Mouse (Mus musculus) liver, embryonic 14.5 days (tissue): Measurements from ENCODE around the gene Parva. TPM values are rescaled to one million over a fixed set of nuclear protein-coding genes. Genes with fewer than 3 reads are reported as not detected.

ENCODE experiments used
- ATAC-seq: fragments of 200-750 bp; cut with Nextera tagmentation; 2 replicates; pipeline ENCODE4 v1.8.0; 2017; ENCODE audit warnings: moderate number of reproducible peaks, mild to moderate bottlenecking, moderate library complexity; ENCODE audit not compliant: insufficient read depth
- DNase-seq, 3 experiments: peaks; one replicate each; pipeline ENCODE4 v3.0.0-alpha.2; 2012 to 2013; ENCODE audit warnings: low read depth in 3 of 3, low spot score in 3 of 3
- H3K27ac ChIP-seq: fragments of 300-500 bp; sonication (generic); 2 replicates; pipeline ENCODE4 v1.5.1; 2014; ENCODE audit warnings: moderate library complexity, mild to moderate bottlenecking, control low read depth, inconsistent platforms
- H3K27me3 ChIP-seq: fragments of 300-500 bp; sonication (generic); 2 replicates; pipeline ENCODE4 v1.6.1; 2014; ENCODE audit warnings: mild to moderate bottlenecking, low read length, moderate library complexity; ENCODE audit not compliant: control insufficient read depth, insufficient read depth
- H3K36me3 ChIP-seq: fragments of 300-500 bp; sonication (generic); replicated peaks from 2 replicates; pipeline ENCODE4 v1.6.1; 2014; ENCODE audit warnings: low read depth; ENCODE audit not compliant: control insufficient read depth, insufficient read depth
- H3K4me1 ChIP-seq, 2 experiments: fragments of 200-500 bp in 1 of 2; fragments of 300-500 bp in 1 of 2; sonication (generic) in 1 of 2; replicated peaks; 2 replicates each; pipeline ENCODE4 v1.6.1; 2012 to 2014; ENCODE audit warnings: antibody characterized with exemption in 1 of 2, inconsistent platforms in 1 of 2, low read length in 1 of 2; ENCODE audit not compliant: control insufficient read depth in 2 of 2, insufficient read depth in 2 of 2
- H3K4me2 ChIP-seq: fragments of 300-500 bp; sonication (generic); 2 replicates; pipeline ENCODE4 v1.6.1; 2014; ENCODE audit warnings: low read depth, mild to moderate bottlenecking, control low read depth, moderate library complexity
- H3K4me3 ChIP-seq, 2 experiments: fragments of 200-500 bp in 1 of 2; fragments of 300-500 bp in 1 of 2; sonication (generic) in 1 of 2; 2 replicates each; pipeline ENCODE4 v1.5.1; 2012 to 2014; ENCODE audit warnings: low read depth in 2 of 2, low read length in 2 of 2, mild to moderate bottlenecking in 2 of 2, control low read depth in 1 of 2, inconsistent platforms in 1 of 2, moderate library complexity in 1 of 2; ENCODE audit not compliant: insufficient read depth in 1 of 2
- H3K9ac ChIP-seq: fragments of 300-500 bp; sonication (generic); replicated peaks from 2 replicates; pipeline ENCODE4 v1.6.1; 2014; ENCODE audit warnings: mild to moderate bottlenecking, control low read depth, moderate library complexity
- H3K9me3 ChIP-seq: fragments of 300-500 bp; sonication (generic); 2 replicates; pipeline ENCODE4 v1.6.1; 2016; ENCODE audit warnings: low read length, mixed read lengths; ENCODE audit not compliant: control insufficient read depth
- CTCF ChIP-seq: IDR thresholded peaks from 2 replicates; pipeline ENCODE4 v1.5.1; 2016; ENCODE audit warnings: antibody characterized with exemption, low read depth, control low read depth
- EP300 ChIP-seq: IDR thresholded peaks from 2 replicates; pipeline ENCODE4 v1.6.1; 2016; ENCODE audit warnings: antibody characterized with exemption, low read depth
- WGBS: fragments of 180-500 bp; shearing (Covaris S2); extraction: QIAGEN DNeasy Blood & Tissue Kit; methylation state at CpG from one replicate; pipeline ENCODE4 v1.1.7; 2014; ENCODE audit not compliant: insufficient replicate concordance; 5-methylcytosine and 5-hydroxymethylcytosine counted together
- polyA plus RNA-seq, 2 experiments: library from polyadenylated mRNA; depleted of rRNA in 1 of 2; stranded (reverse) in 1 of 2; unstranded in 1 of 2; fragments of >200 nt; fragmentation: Nextera tagmentation in 1 of 2; extraction: Ambion mirVana in 1 of 2; gene quantifications; 2 replicates each; pipeline versions ENCODE4 v1.2.1 to v1.2.3; 2012 to 2014

The Parva gene
- polyA plus RNA-seq, 2 experiments = 3.6 to 4.7 TPM

DNA sequence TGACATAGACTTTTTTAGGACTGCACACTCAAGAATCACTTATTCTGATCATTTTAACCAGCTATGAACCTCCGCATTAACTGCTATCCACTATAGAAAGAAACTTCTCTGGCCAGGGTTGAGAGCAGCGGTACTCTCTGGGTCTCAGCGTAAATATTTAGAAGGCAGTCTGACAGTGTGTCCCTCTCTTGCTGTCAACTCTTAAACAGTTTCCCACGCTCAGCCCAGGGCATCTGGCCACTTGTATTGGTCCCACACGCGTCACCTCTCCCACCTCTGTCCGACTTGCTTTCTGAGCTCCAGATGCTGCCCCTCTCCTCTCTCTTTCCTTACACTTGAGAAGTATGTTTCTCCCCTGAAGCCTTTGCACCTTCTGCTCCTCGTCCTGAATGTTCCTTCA is 81.8 kb downstream of the Parva start:
- WGBS = 59% methylated on average over 8 of the region's 8 CpGs
- Histone ChIP-seq H3K27me3 (no peaks in the 10 kb centered on the region), H3K9ac (no peak overlapping the region), H3K9me3 (no peaks in the 10 kb centered on the region), H3K27ac (no peak overlapping the region), H3K4me2 (no peak overlapping the region), H3K4me1 (0 out of 4 replicates have a peak, but pooled peaks cover 0 to 2% of the 10 kb centered on the region in 2 experiments), H3K4me3 (no peak overlapping the region), H3K36me3 (no peaks in the 10 kb centered on the region)
- DNase-seq = no peak
- TF ChIP-seq EP300 = no peak
- TF ChIP-seq CTCF = no peak
- ATAC-seq = no peak

DNA sequence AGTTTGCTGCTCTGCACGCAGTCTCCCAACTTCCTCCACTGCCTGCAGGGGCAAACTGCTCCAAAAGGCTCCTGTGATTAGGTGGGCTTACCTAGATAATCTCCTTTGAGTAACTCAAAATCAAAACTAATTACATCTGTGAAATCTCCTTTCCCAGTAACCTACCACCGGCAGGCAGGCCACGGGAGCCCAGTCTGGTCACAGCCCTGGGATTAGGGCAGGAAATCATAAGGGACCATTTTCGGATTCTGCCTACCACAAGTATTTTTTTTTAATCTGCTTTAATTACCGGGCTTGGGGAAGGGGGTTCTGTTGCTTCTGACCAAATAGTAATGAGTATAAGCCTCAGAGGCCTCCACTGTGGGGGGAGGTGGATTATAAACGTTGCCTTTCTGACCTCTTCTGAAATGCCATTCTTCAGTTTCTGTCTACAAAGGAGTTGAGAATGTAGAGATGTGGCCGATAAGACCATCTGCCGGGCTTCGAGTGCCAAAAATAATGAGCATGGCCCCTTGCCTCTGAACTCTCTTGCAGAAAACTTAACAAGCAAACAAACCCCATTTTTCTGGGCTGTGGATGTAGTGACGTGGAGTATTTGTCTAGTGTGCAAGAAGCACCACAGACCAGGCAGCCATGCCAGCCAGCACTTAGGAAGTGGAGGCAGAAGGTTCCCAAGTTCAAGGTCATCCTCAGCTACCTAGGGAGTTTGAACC is 83.2 kb downstream of the Parva start:
- Histone ChIP-seq H3K36me3 (no peaks in the 10 kb centered on the region), H3K4me2 (no peak overlapping the region), H3K27ac (no peak overlapping the region), H3K4me3 (no peak overlapping the region), H3K4me1 (0 out of 4 replicates have a peak, but pooled peaks cover 0 to 2% of the 10 kb centered on the region in 2 experiments), H3K9ac (no peak overlapping the region), H3K27me3 (no peaks in the 10 kb centered on the region), H3K9me3 (no peaks in the 10 kb centered on the region)
- DNase-seq (no peak), ATAC-seq (no peak)
- TF ChIP-seq CTCF = no peak
- no peak for TF ChIP-seq EP300
- WGBS = 49% methylated on average over 10 of the region's 10 CpGs

DNA sequence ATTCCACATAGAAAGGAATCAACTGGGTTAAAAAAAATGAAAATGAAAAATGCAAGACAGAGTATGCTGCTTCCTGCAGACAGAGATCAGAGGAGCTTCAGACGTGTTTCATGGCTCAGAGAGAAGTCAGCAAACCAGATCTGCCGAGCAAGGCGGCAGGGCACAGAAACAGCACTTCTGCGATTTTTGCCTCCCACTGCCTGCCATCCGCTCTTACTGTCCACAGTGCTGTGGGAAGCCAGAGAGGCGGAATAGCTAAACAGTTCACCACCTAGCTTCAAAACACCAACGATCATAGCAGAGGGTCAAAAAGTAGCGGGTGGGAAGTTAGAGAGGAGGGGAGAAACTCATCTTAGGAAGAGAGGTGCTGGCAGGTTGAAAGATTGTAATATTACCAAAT is 84.0 kb downstream of the Parva start:
- TF ChIP-seq CTCF (no peak), EP300 (no peak)
- H3K36me3 ChIP-seq = no peaks in the 10 kb centered on the region
- no peak for ATAC-seq
- no peaks in the 10 kb centered on the region for H3K9me3 ChIP-seq
- H3K9ac ChIP-seq = no peak overlapping the region
- no peak for DNase-seq
- WGBS = 63% methylated on average over 8 of the region's 8 CpGs
- H3K4me3 ChIP-seq = no peak overlapping the region
- H3K27ac ChIP-seq = no peak overlapping the region
- no peaks in the 10 kb centered on the region for H3K27me3 ChIP-seq
- H3K4me1 ChIP-seq = 0 out of 4 replicates have a peak, but pooled peaks cover 0 to 2% of the 10 kb centered on the region in 2 experiments
- no peak overlapping the region for H3K4me2 ChIP-seq

GRCm38 (mm10) chr7:112512257-112512656 is 85.0 kb downstream of the Parva start:
- Histone ChIP-seq H3K9me3 (no peaks in the 10 kb centered on the region), H3K36me3 (no peaks in the 10 kb centered on the region), H3K4me1 (0 out of 4 replicates have a peak, but pooled peaks cover 0 to 2% of the 10 kb centered on the region in 2 experiments), H3K27ac (no peak overlapping the region), H3K4me3 (no peak overlapping the region), H3K9ac (no peak overlapping the region), H3K27me3 (no peaks in the 10 kb centered on the region), H3K4me2 (no peak overlapping the region)
- TF ChIP-seq CTCF (no peak), EP300 (no peak)
- WGBS = 49% methylated on average over 3 of the region's 3 CpGs
- DNase-seq = no peak
- ATAC-seq = no peak

DNA sequence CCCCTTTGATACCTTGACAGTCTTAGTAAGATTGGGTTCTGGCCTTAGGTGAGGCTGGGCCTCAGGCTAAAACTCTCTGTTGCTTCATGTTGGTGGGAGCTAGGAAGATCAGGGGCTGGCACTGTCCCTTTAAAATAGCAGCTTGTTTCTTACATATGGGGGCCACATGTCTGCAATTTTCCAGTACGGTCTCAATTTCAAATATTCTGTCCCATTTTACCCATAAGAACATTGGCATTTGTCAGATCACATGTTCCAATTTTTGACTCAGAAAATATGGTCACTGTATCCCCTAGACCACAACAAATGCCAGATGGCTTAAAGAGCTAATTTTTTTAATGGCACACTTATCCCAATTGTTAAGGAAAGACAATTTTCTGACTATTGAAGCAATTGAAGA is 85.6 kb downstream of the Parva start:
- no peak for TF ChIP-seq CTCF
- TF ChIP-seq EP300 = no peak
- H3K27ac ChIP-seq = no peak overlapping the region
- no peak overlapping the region for H3K9ac ChIP-seq
- H3K27me3 ChIP-seq = no peaks in the 10 kb centered on the region
- H3K9me3 ChIP-seq = no peaks in the 10 kb centered on the region
- H3K36me3 ChIP-seq = no peaks in the 10 kb centered on the region
- no peak for DNase-seq
- no peak overlapping the region for H3K4me3 ChIP-seq
- H3K4me1 ChIP-seq = 0 out of 4 replicates have a peak, but pooled peaks cover 0 to 2% of the 10 kb centered on the region in 2 experiments
- no peak for ATAC-seq
- 77% methylated on average over 1 of the region's 1 CpGs for WGBS
- no peak overlapping the region for H3K4me2 ChIP-seq
